Mouse (Mus musculus) liver, adult 2 months (tissue): Measurements from ENCODE around the gene Hist1h3g. TPM values are rescaled to one million over a fixed set of nuclear protein-coding genes. Genes with fewer than 3 reads are reported as not detected.
A peak's percentile ranks its signal among the peaks of the same experiment; 100 is the strongest.

Experiments used
- DNase-seq: peaks from one replicate; pipeline ENCODE4 v3.0.0-alpha.2; 2011; ENCODE audit warnings: low read depth, low spot score; ENCODE audit errors: extremely low read depth
- H3K27ac ChIP-seq: fragments of 200-500 bp; replicated peaks from 2 replicates; pipeline ENCODE4 v1.5.1; 2012; ENCODE audit warnings: low read depth, mild to moderate bottlenecking, control low read depth, inconsistent platforms, low read length; ENCODE audit not compliant: insufficient read depth
- H3K27me3 ChIP-seq: fragments of 200-500 bp; 2 replicates; pipeline ENCODE4 v1.6.1; 2012; ENCODE audit warnings: mild to moderate bottlenecking, moderate library complexity, low read length, inconsistent platforms; ENCODE audit not compliant: control insufficient read depth, insufficient read depth
- H3K36me3 ChIP-seq: fragments of 200-500 bp; 2 replicates; pipeline ENCODE4 v1.6.1; 2012; ENCODE audit warnings: low read length, inconsistent platforms; ENCODE audit not compliant: control insufficient read depth, insufficient read depth
- H3K4me1 ChIP-seq: fragments of 200-500 bp; 2 replicates; pipeline ENCODE4 v1.6.1; 2011; ENCODE audit warnings: low read length; ENCODE audit not compliant: control insufficient read depth, insufficient read depth
- H3K4me3 ChIP-seq: fragments of 200-500 bp; 2 replicates; pipeline ENCODE4 v1.5.1; 2011; ENCODE audit warnings: low read depth, mild to moderate bottlenecking, control low read depth, low read length, moderate library complexity; ENCODE audit not compliant: insufficient read depth
- H3K79me2 ChIP-seq: fragments of 200-500 bp; 2 replicates; pipeline ENCODE4 v1.6.1; 2012; ENCODE audit warnings: inconsistent platforms, mild to moderate bottlenecking, low read length, moderate library complexity; ENCODE audit not compliant: control insufficient read depth, insufficient read depth
- H3K9ac ChIP-seq: fragments of 200-500 bp; 2 replicates; pipeline ENCODE4 v1.6.1; 2012; ENCODE audit warnings: low read depth, mild to moderate bottlenecking, control low read depth, inconsistent platforms, low read length
- CTCF ChIP-seq: fragments of 200-500 bp; IDR thresholded peaks from 2 replicates; pipeline ENCODE4 v1.5.1; 2011; ENCODE audit warnings: low read depth, low read length, control low read depth
- POLR2A ChIP-seq: fragments of 200-500 bp; IDR thresholded peaks from 2 replicates; pipeline ENCODE4 v1.6.1; 2011; ENCODE audit warnings: low read length, control low read depth; ENCODE audit not compliant: insufficient read depth; ENCODE audit errors: extremely low read depth
- WGBS: fragments of 180-500 bp; shearing (Covaris S2); methylation state at CpG from one replicate; pipeline ENCODE4 v1.1.7; 2018; 5-methylcytosine and 5-hydroxymethylcytosine counted together
- polyA plus RNA-seq: library from polyadenylated mRNA; depleted of rRNA; stranded (reverse); fragments of >200 nt; gene quantifications from 2 replicates; pipeline ENCODE4 v1.2.3, GENCODE M21; 2012
- total RNA-seq: library from RNA; depleted of rRNA; stranded (reverse); fragments of >200 nt; gene quantifications from 2 replicates; pipeline ENCODE4 v1.2.3, GENCODE M21; 2014

Hist1h3g gene
- total and polyA plus RNA-seq, 2 experiments: 0.26 to 5.6 TPM

DNA sequence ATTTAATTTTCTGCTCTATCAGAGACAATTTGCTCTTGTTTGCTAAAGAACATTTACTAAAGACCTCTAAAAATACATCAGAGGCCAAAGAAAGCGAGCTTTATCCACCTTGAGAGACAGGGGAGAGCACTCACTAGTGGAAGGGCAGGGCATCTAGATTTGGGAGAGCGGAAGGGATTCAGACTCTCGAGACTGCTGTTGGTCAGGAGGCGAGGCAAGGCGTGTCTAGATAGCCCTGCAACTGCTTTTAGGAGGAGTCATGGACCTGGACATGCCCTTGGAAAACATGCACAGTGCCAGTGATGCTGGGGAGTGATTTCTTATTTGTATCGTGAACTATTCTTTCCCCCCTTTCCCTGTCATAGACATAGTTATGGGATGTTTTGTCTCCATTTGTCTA, 39.7 kb upstream of the Hist1h3g start:
- Histone ChIP-seq H3K9ac (no peak overlapping the region), H3K27ac (no peak overlapping the region), H3K27me3 (no peaks in the 10 kb centered on the region), H3K79me2 (no peaks in the 10 kb centered on the region), H3K4me3 (no peak overlapping the region), H3K36me3 (no peaks in the 10 kb centered on the region), H3K4me1 (no peaks in the 10 kb centered on the region; the same call in 1 of the 2 replicates)
- 94% methylated on average over 6 of the region's 6 CpGs for WGBS
- TF ChIP-seq CTCF: no peak
- TF ChIP-seq POLR2A: no peak
- DNase-seq: no peak

DNA sequence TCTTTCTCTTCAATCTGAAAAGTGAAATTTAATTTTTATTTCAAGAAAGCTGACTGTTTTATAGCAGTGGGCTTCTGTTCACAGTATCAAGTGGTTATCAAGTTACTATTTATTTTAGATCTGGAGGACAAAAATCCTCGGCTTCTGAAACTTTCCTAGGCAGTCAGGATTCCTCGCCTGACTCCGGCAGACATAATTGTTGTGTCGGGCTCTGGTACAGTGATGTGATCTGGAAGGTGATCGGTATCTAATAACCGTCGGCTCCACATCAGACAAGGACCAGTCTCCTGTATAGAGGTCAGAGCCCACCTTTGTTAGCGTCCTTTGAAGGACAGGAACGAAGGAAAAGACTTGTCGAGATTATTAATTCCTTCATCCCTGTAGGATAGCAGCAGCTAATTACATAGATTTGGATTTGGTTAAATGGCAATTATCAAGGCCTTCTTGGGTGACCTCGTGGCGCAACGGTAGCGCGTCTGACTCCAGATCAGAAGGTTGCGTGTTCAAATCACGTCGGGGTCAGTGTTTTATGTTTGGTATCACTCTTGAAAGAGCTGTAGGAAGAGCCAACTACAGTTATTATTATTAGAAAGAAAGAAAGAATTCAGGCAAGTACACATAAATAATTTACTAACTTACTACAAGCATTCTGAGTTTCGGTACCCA, 37.4 kb upstream of the Hist1h3g start:
- TF ChIP-seq POLR2A (no peak), CTCF (no peak)
- Histone ChIP-seq H3K36me3 (no peaks in the 10 kb centered on the region), H3K4me1 (no peaks in the 10 kb centered on the region; the same call in 1 of the 2 replicates), H3K27me3 (no peaks in the 10 kb centered on the region), H3K79me2 (no peaks in the 10 kb centered on the region), H3K9ac (no peak overlapping the region), H3K27ac (no peak overlapping the region), H3K4me3 (no peak overlapping the region)
- WGBS: 29% methylated on average over 19 of the region's 19 CpGs
- peak; percentile 49 for DNase-seq

DNA sequence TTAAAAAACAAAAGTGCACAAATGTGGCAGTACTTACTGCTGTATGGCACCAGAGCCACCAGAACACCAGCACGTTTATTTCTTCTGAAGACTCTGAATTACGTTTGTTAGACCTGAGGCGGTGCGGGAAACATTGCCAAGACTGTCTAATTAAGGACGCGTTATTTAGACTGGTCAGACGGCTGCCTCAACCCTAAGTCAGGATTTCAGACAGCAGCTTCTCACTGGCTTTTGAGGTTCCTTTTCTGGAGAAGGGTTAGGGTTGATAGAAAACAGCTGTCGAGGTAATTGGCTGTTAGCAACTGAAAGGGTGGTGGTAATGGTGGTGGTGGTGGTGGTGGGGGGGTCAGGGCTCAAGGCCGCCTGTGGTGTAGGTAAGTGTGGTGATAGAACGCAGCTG, 36.6 kb upstream of the Hist1h3g start:
- TF ChIP-seq POLR2A (no peak), CTCF (no peak)
- no peaks in the 10 kb centered on the region for H3K27me3 ChIP-seq
- H3K79me2 ChIP-seq: no peaks in the 10 kb centered on the region
- H3K4me1 ChIP-seq: no peaks in the 10 kb centered on the region; the same call in 1 of the 2 replicates
- H3K4me3 ChIP-seq: no peak overlapping the region
- no peak for DNase-seq
- no peak overlapping the region for H3K9ac ChIP-seq
- H3K27ac ChIP-seq: no peak overlapping the region
- 23% methylated on average over 10 of the region's 10 CpGs for WGBS
- no peaks in the 10 kb centered on the region for H3K36me3 ChIP-seq

DNA sequence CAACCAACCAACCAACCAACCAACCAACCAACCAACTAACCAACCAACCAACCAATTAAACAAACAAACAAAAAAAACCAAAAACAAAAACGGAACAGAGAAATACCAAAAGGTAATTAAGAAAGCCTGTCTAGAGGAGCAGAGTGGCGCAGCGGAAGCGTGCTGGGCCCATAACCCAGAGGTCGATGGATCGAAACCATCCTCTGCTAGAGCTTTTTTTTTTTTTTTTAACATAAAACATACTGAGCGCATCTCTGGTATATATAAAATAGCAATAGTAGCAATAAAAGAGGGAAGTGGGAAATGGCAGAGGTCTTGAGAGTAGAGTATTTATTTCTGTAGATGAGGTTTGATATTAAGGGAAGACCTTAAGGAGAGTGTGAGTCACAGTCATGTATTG, 35.3 kb upstream of the Hist1h3g start:
- Histone ChIP-seq H3K4me1 (no peaks in the 10 kb centered on the region; the same call in 1 of the 2 replicates), H3K79me2 (no peaks in the 10 kb centered on the region), H3K4me3 (no peak overlapping the region), H3K27ac (no peak overlapping the region), H3K9ac (no peak overlapping the region), H3K27me3 (no peaks in the 10 kb centered on the region), H3K36me3 (no peaks in the 10 kb centered on the region)
- TF ChIP-seq CTCF (no peak), POLR2A (no peak)
- DNase-seq: no peak
- 44% methylated on average over 7 of the region's 7 CpGs for WGBS

DNA sequence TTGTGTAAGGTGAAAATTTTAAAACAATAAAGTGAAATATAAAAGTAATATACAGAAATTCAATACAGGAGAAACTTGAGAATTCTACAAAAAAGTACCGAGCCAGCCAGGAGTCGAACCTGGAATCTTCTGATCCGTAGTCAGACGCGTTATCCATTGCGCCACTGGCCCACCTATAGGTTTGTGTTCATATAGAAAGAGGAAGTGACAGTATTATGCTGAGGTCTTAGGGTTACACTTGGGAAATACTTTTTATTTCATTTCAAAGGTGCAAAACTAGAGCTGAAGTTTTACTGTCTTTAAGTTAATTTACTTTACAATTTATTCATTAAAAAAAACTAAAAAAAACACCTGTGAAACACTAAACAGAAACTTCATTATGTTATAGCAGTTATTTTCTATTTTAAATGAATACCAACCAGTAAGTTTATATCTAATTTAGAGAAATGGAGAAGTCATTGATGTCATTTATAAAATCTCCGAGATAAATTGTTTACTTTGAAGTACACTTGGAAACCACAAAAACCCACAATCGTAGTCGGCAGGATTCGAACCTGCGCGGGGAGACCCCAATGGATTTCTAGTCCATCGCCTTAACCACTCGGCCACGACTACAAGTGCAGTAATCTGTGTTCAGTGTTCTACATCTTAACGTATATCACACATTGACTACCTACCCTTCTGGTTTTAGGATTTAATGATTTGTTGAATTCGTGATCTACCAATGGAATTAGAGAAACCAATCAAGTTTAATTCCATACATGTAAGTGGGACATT, 34.6 kb upstream of the Hist1h3g start:
- whole genome bisulfite sequencing: 12% methylated on average over 17 of the region's 17 CpGs
- no peak overlapping the region for H3K27ac ChIP-seq
- no peaks in the 10 kb centered on the region for H3K36me3 ChIP-seq
- H3K4me1 ChIP-seq: no peaks in the 10 kb centered on the region; the same call in 1 of the 2 replicates
- TF ChIP-seq CTCF (no peak), POLR2A (no peak)
- peak; percentile 42 for DNase-seq
- H3K4me3 ChIP-seq: no peak overlapping the region
- H3K9ac ChIP-seq: no peak overlapping the region
- no peaks in the 10 kb centered on the region for H3K27me3 ChIP-seq
- no peaks in the 10 kb centered on the region for H3K79me2 ChIP-seq

DNA sequence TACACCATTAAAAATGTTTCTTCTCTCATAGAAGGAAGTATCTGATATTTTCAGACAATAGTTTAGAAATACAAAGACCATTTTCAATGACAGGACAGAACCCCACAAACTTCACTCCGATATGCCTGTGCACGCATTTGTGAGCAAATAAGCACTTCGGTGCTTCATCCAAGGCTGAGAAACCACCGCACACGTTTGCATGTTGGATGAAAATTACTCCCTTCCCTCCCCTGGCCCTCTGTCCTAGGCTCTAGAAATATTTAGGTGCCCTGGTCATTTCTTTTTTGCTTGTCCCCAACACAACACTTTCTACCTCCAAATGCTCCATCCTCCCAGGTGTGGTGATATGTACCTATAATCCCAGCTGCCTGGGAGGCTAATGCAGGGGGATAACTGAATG, 33.7 kb upstream of the Hist1h3g start:
- WGBS: 45% methylated on average over 5 of the region's 5 CpGs
- Histone ChIP-seq H3K79me2 (no peaks in the 10 kb centered on the region), H3K27me3 (no peaks in the 10 kb centered on the region), H3K36me3 (no peaks in the 10 kb centered on the region), H3K4me3 (no peak overlapping the region), H3K9ac (no peak overlapping the region), H3K27ac (no peak overlapping the region), H3K4me1 (no peaks in the 10 kb centered on the region; the same call in 1 of the 2 replicates)
- TF ChIP-seq POLR2A (no peak), CTCF (no peak)
- DNase-seq: no peak
